Mouse (Mus musculus) brain, embryonic 18.5 days (tissue): Measurements from ENCODE around the gene Vps37c.

Source experiments
- DNase-seq: peaks from one replicate; pipeline ENCODE4 v3.0.0-alpha.2; 2012; ENCODE audit warnings: low read depth, low spot score

The Vps37c gene

GRCm38 (mm10) chr19:10713551-10713950 is 25.0 kb downstream of the Vps37c start:
- DNase-seq = no peak

DNA sequence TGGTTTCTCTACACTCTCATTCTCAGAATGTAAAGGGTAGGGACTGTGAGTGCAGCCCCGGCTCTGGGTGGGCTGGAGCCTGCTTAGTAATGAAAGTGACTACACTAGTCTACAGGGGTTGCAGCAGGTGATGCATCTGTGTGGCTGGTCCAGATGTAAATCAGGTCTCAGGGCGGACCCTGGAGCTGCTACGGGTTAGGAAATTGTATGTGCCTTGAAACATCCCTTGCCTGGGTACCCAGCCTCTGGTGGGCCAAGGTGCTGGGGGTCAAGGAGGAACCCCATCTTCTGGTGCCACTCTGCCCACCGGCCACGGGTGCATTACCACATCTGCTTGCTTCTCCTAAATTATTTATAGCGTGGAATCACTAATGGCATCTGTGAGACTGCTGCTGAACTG is 25.6 kb downstream of the Vps37c start:
- no peak for DNase-seq

GRCm38 (mm10) chr19:10714682-10715475 is 26.3 kb downstream of the Vps37c start:
- DNase-seq = no peak

DNA sequence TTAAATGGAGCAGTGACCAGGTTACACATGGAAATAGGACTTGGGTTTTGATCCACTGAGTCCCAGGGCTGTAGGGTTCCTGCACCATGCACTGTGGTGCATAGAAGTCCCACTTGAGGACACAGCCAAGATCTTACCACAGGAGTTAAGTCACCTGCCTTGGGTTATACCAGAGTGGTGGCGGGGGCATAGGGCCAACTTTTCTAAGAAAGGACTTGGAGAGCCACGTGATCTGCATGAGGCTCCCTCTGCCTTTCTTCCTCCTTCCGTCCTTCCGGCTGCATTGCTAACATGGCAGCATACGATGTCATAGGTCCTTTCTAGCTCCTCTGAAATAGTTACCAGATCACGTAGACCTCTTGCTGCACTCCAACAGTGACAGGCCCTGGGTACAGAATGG is 26.9 kb downstream of the Vps37c start:
- DNase-seq = no peak

DNA sequence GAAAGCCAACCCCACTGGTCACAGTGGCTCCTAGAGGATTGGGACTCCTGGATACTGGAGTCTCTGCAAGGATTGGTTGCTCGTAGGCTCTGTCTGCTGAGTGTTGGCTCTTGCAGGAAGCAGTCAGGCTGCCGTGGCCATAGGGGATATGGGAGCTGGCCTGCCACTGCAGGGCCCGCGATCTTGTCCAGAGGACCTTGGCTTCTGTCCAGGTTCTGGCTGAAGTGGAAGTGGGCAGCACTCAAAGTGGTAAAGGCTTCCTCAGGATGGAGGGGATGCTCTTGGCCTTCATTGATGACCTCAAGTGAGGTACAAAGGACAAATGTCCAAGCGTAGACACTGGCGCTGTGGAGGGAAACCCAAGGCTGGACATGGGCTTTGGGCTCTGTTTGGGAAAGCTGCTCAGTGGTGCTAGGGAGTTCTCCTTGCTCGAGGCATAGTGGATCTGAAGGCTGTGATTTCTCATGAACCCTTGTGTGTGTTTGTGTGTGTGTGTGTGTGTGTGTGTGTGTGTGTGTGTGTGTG is 29.8 kb downstream of the Vps37c start:
- DNase-seq = no peak

DNA sequence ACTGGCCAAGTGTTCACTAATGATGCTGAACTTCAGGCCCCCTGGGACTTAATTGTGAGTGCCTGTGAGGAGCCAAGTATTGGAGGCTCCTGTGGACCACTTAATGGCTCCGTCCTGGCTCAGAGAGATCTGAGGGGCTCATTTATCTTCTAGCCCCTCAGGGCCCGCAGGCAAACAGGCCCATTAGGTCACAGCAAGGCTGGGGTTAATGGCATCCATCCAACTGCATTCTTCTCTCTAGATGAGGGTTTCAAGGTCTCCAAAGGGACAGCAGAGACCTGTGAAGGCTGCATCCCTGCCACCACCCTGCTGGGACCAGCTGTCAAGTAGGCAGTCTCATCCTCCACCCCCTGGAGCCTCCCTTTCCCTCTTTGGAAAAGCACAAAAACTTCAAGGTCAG is 31.2 kb downstream of the Vps37c start:
- no peak for DNase-seq

- no peak for DNase-seq
Observed at GRCm38 (mm10) chr19:10720524-10720923, 32.0 kb downstream of the Vps37c start.

DNA sequence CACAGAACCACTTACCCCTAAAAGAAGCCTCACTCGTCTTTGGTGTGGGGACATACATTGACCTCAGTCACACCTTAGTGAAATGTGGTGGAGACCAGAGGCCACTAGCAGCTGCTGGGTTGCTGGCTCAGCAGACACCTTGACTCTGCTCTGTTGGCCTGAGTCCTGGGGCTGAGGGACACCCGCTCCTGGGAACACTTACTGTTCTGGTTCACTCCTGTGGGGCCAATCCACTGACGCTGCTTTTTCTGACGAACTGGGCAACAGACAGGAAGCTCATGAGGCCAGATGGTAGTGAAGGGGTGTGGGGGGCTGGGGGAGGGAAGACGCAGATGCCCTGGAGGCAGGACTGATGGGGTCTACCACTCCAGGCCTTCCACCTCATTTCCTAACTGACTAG is 32.5 kb downstream of the Vps37c start:
- DNase-seq = no peak

DNA sequence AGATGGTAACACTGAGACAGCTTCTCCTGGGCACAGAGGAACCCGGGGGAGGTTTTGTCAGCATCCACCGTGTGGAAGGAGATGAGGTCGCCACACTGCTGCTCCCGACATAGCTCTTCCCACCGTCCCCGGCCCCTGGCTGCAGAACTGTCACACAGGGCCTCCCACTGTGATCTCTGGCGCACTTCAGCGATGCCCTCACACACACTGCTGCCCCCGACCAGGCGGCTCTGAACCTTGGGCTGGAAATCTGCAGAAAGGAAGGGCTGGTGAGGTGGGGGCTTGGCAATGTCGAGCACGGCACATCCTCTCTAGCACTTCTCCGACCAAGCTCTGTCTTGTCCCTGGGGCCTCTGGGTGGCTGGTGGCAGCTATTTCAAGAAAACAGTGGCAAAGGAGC is 34.5 kb downstream of the Vps37c start:
- DNase-seq = no peak

DNA sequence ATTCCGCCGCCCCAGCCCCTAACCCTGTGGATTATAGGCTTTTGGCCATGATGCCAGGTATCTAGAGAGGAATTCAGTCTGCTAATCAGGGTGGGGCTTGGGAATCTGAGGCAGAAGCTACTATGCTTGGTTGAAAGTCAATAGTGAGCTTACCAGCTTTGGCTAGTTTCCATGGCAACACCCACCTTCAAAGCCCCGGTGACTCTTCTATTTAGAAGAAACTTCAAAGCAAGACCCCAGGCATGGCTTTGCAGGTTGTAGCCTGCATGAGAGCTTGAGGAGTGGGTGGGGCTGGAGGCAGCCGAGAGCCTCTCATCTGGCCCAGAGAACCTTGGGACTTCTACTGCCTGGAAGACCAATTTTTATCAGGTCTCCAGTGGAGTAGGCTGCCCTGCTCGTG is 35.1 kb downstream of the Vps37c start:
- no peak for DNase-seq

DNA sequence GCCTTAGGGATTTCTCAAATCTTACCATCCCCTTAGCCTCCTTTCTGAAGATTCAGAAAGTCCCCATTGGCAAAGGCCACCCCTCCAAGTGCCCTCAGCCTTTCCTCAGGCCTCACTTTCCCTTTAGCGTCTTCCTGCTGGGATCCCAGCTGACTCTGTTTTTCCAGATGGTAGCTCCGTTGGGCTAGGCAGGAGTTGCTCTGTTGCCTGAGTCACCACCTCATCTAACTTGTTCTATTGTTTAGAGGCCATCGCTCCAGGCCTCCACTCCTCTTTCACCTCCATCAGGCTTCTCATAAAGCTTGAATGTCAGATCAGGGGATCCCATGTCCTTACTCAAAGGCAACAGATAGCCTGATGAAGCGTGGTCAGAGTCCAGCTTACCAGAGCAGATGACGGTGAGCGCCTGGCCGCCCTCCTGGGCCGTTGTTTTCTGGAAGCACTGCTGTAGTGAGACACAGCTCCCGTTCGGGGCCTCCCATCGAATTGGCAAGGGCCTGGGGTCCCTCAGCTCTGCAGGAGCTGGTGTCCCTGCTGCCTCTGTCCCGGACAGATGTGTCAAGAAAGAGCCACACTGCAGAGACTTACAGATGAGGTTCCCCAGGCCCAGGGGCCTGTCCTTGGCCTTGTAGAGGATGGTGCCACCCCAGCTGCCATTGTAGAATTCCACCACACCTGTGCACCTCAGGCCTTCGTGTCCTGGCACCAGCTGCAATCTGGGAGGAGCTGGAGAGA is 36.3 kb downstream of the Vps37c start:
- no peak for DNase-seq

DNA sequence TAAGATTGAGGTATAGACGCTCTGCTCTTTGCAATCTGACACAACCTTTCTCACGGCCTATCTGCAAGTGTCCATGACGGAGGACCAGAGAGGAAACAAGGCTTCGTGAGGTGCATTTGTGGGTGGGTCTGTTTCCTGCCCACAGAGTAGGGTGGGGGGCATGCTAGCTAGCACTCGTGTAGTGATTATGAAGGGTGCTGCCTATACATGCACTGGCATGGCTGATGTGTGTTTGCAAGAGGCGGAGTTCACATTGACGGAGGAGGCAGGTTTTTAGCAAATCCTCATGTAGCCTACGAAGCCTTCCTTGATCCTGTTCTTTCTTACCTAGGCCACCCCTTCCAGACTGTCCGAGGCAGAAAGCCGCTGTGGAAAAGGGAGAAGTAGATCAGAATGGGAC is 41.4 kb downstream of the Vps37c start:
- no peak for DNase-seq

GRCm38 (mm10) chr19:10730469-10730868 is 41.9 kb downstream of the Vps37c start:
- DNase-seq = no peak

DNA sequence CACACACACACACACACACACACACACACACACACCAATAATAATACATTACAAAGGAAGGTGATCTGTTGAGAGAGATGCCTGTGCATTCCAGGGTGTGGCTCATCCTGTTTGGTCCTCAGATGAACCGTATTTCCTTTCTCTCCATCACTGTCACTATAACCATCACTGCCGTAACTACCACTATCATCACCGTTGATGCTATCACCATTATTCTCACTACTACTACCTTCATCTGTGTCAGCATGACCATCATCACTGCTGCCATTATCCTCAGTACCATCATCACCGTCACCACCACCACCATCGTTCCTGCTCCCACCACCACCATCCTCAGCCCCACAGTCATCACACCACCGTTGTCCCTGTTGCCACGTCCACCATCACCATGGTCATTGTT is 43.4 kb downstream of the Vps37c start:
- no peak for DNase-seq

DNA sequence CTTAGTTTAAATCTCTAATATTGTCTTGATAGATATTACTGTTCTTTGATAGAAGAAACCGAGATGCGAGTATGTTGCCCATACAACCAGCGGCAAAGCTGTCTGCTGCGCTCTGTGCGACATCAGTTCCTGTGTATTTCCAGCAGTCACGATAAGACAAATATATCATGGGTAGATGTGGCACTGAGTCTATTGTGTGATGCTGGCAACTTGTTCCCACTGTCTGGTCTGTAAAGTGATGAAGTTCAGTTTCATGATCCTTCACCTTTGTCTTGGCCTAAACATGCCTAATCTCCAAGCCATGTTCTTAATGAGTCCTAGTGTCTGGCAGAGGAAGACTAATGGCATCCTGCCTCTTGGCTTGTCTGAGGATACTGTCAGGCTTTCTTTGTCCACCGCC is 44.2 kb downstream of the Vps37c start:
- DNase-seq = no peak

DNA sequence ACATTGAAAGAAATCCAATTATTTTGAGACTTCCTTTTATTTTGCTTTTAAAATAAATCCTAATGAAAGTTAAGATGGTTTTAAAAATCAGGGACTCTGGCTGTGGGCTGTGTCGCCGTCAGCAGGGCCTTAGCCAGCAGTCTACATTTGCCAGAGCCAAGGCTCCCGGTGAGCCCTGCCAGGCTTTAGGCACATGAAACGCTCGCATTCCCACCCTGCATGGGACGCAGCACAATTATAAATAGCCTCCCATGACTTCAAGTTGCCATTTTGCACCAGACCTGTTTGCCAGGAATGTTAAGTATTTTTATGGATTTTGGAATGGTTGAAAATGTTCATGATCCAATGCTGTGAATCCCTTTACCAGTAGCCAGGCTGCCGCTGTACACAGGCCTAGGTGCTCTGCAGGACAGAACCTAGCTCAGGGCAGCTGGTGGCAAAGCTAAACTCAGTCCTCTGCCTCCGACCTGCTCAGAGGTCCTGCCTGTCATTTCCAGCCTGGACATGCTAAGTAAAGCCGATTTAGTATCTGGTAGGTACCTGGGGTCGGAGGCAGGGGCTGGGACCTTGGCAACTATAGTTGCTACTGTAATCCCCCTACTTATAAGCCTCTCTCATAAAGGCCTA is 45.1 kb downstream of the Vps37c start:
- DNase-seq = no peak

DNA sequence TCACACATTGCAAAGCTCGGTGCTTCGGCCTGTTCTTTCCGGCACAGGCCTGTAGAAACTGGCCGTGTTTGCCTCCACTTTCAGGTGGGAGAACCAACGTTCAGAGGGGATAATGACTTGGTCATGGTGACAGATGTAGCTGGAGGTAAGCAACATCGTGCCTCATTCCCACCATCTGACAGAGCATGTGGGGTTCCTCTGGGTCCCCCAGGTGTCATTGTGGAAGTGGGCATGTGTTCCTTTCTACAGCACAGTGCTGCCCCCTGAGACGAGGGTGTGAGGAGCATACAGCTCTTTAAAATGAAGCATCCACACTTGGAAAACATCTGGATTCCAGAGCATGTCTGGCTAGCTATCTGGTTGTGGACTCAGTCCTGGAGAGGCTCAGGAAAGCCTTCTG is 46.0 kb downstream of the Vps37c start:
- no peak for DNase-seq

- DNase-seq = no peak
Observed at GRCm38 (mm10) chr19:10735061-10735460, 46.5 kb downstream of the Vps37c start.

- no peak for DNase-seq
Observed at GRCm38 (mm10) chr19:10735861-10736260, 47.3 kb downstream of the Vps37c start.

- DNase-seq = no peak
Observed at GRCm38 (mm10) chr19:10738038-10738437, 49.5 kb downstream of the Vps37c start.

- no peak for DNase-seq
Observed at GRCm38 (mm10) chr19:10738811-10739210, 50.3 kb downstream of the Vps37c start, which contains the start of gene Cd5. Gene Cd5 (minus strand): TSS chr19:10739002.

GRCm38 (mm10) chr19:10739916-10740315 is 51.4 kb downstream of the Vps37c start:
- no peak for DNase-seq
